Mouse (Mus musculus) kidney, adult 2 months (tissue): Measurements from ENCODE around the gene H2afz.

Source experiments
- CTCF ChIP-seq: fragments of 200-500 bp; conservative IDR thresholded peaks from 2 replicates; pipeline ENCODE4 v1.5.1; 2011; ENCODE audit warnings: low read depth, mild to moderate bottlenecking, control low read depth, low read length, moderate library complexity, mixed read lengths; ENCODE audit not compliant: insufficient read depth, insufficient read length
- POLR2A ChIP-seq: fragments of 200-500 bp; IDR thresholded peaks from one replicate; pipeline ENCODE4 v1.6.1; 2011; ENCODE audit warnings: low read depth, low read length, control low read depth

DNA sequence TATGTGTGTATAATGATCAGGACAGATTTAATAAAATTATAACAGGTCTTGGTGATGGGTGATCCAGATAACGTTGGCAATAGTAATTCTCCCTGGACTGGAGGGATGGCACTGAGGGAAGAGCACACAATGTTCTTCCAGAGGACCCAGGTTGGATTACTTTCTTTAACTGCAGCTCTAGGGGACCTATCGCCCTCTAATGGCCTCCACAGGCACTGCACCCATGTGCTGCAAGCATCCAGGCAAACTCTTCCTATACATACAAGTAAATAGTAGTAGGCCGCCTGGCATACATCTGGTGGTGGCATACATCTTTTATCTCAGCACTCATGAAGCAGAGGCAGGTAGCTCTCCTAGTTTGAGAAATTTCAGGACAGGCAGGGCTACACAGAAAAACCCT is 30.9 kb downstream of the H2afz start:
- peak; percentile 68 for TF ChIP-seq CTCF
- no peak for TF ChIP-seq POLR2A
